Comparison of ENCODE assay signal across 8 mouse cellular contexts in genomic region chr6:86524879-86525645, GRCm38 (mm10). TPM values are rescaled to one million over a fixed set of nuclear protein-coding genes. Genes with fewer than 3 reads are reported as not detected.
DNase-seq lines count a peak whose midpoint lies in the region; ATAC-seq and TF ChIP-seq lines count a peak whose summit lies in the region.

No protein-coding gene starts in this region.

- peak overlapping the region; percentile 99 for H3K27ac ChIP-seq in brown adipose tissue, adult 24 weeks (replicated peaks; ENCODE audit: low read depth, low read length)
- peak overlapping the region; percentile 100 for H3K27ac ChIP-seq in forebrain, embryonic 13.5 days
- peak overlapping the region; percentile 100 for H3K27ac ChIP-seq in hindbrain, embryonic 11.5 days (ENCODE audit: low read depth, low read length)

- ATAC-seq in forebrain, embryonic 13.5 days: peak; percentile 1; the same call in 1 of the 2 replicates
- ATAC-seq in hindbrain, embryonic 11.5 days (ENCODE audit: low FRiP score): 0 out of 2 replicates have a peak, but pooled peaks have one; percentile 7

- H3K9me3 ChIP-seq in E14TG2a.4 (ENCODE audit: low read length): no peaks in the 10 kb centered on the region
- no peaks in the 10 kb centered on the region for H3K9me3 ChIP-seq in forebrain, embryonic 13.5 days (replicated peaks)
- H3K9me3 ChIP-seq in hindbrain, embryonic 11.5 days (ENCODE audit: control insufficient read depth, low read length): no peaks in the 10 kb centered on the region

- H3K4me3 ChIP-seq in E14TG2a.4 (replicated peaks; ENCODE audit: low read length): peak overlapping the region; percentile 97
- H3K4me3 ChIP-seq in brown adipose tissue, adult 24 weeks (ENCODE audit: insufficient read depth, low read depth, low read length): peak overlapping the region; percentile 100
- H3K4me3 ChIP-seq in forebrain, embryonic 13.5 days: peak overlapping the region; percentile 100
- peak overlapping the region; percentile 91 for H3K4me3 ChIP-seq in hindbrain, embryonic 11.5 days (ENCODE audit: low read depth, low read length)

- under 1% methylated on average over 51 of the region's 51 CpGs for WGBS in forebrain, embryonic 13.5 days
- WGBS in hindbrain, embryonic 11.5 days: under 1% methylated on average over 51 of the region's 51 CpGs

- peaks cover 43% of the 10 kb centered on the region for H3K36me3 ChIP-seq in E14TG2a.4 (ENCODE audit: insufficient read depth, low read length)
- H3K36me3 ChIP-seq in forebrain, embryonic 13.5 days (ENCODE audit: poor library complexity, severe bottlenecking): peaks cover 20% of the 10 kb centered on the region
- H3K36me3 ChIP-seq in hindbrain, embryonic 11.5 days (ENCODE audit: control insufficient read depth, insufficient read depth, low read length): no peaks in the 10 kb centered on the region

- H3K4me2 ChIP-seq in forebrain, embryonic 13.5 days: peak overlapping the region; percentile 93
- H3K4me2 ChIP-seq in hindbrain, embryonic 11.5 days (replicated peaks; ENCODE audit: low read depth, low read length): peak overlapping the region; percentile 74

- no peak for TF ChIP-seq CTCF in E14TG2a.4 (conservative IDR thresholded peaks at IDR 0.05; ENCODE audit: low read length)

- H3K4me1 ChIP-seq in E14TG2a.4 (replicated peaks; ENCODE audit: low read depth, low read length): peaks cover 51% of the 10 kb centered on the region
- peaks cover 12% of the 10 kb centered on the region for H3K4me1 ChIP-seq in brown adipose tissue, adult 24 weeks (ENCODE audit: control insufficient read depth, insufficient read depth, insufficient read length, low read length)
- H3K4me1 ChIP-seq in forebrain, embryonic 13.5 days: peaks cover 32% of the 10 kb centered on the region
- peaks cover 4% of the 10 kb centered on the region; the same call in 1 of the 2 replicates for H3K4me1 ChIP-seq in hindbrain, embryonic 11.5 days (replicated peaks; ENCODE audit: control insufficient read depth, insufficient read depth, low read length)

- H3K27me3 ChIP-seq in E14TG2a.4 (ENCODE audit: insufficient read depth, low read length): no peaks in the 10 kb centered on the region
- H3K27me3 ChIP-seq in forebrain, embryonic 13.5 days: no peaks in the 10 kb centered on the region
- no peaks in the 10 kb centered on the region for H3K27me3 ChIP-seq in hindbrain, embryonic 11.5 days (ENCODE audit: control insufficient read depth, insufficient read depth, low read length)

- peak; percentile 60 for DNase-seq in hindbrain, embryonic 11.5 days (ENCODE audit: low spot score)
- DNase-seq in layer of hippocampus, adult 9-11 months: peak; percentile 38
- peak; percentile 32 for DNase-seq in lung, postnatal 25 days (ENCODE audit: low spot score)
- peak; percentile 45 for DNase-seq in right cerebral cortex, adult 18-20 months
- peak; percentile 44 to 62 for DNase-seq in urinary bladder, postnatal 4 days (ENCODE audit: low spot score in 2 of 2)

- peak overlapping the region; percentile 99 for H3K9ac ChIP-seq in forebrain, embryonic 13.5 days
- peak overlapping the region; percentile 97 for H3K9ac ChIP-seq in hindbrain, embryonic 11.5 days (ENCODE audit: low read depth, low read length)

RNA-seq across cellular contexts. Expression of gene Pcbp1, which starts 1.1 kb away (rescaled TPM):
- polyA plus RNA-seq in brown adipose tissue, adult 24 weeks (2012; ENCODE audit: insufficient read depth, insufficient read length, missing spikeins): 107 and 116 TPM in 2 replicates
- 204 and 245 TPM in 2 replicates for polyA plus RNA-seq in forebrain, embryonic 13.5 days (2015; fragmentation: Nextera tagmentation; extraction: Ambion mirVana)
- polyA plus RNA-seq in hindbrain, embryonic 11.5 days (2014; fragmentation: Nextera tagmentation; extraction: Ambion mirVana): 382 and 432 TPM in 2 replicates

Comparison
In these comparisons a context has a peak if more than half of its experiments do, and no peak if none do; other contexts are left out.
1. Peak in every context shown above with its lines: DNase-seq, ATAC-seq, H3K4me3 ChIP-seq and H3K27ac ChIP-seq.